Mouse (Mus musculus): ENCODE measurements around the gene Prph.

DNA sequence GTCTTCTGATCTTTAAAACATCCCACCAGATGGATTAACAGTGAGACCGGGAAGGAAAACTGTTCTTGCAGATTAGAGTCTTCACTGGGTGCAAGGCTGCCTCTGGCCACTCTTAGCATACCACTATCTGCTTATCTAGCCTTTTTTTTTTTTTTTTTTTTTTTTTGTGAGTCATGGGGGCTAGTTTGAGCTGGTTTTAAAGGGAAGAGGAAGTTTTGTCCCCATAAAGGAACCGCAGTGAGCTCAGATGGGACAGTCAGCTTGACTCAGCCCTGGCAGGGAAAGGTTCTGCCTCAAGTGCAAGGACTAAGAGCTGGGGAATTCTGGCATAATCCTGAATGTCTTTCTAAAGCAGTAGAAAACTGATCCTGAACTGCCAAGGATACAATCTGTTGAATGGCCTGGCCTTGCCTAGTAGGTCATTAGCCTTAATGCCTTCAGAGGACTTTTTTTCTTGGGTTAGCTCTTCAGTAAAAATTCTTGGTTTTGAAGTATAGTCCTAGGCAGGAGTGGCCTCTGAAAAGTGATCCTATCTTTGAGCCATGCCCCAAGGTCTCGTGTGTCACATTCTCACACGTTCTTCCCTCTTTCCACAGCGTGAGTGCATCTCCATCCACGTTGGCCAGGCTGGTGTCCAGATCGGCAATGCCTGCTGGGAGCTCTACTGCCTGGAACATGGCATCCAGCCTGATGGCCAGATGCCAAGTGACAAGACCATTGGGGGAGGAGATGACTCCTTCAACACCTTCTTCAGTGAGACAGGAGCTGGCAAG, 21.3 kb upstream of the Prph start:
- TF ChIP-seq EP300 (IDR thresholded peaks at IDR 0.05; ENCODE audit: insufficient read depth, low read depth, low read length) (no peak), CTCF (IDR thresholded peaks at IDR 0.05; ENCODE audit: low read depth, low read length) (no peak), POLR2A (IDR thresholded peaks at IDR 0.05; ENCODE audit: insufficient read depth, low read length) (no peak)
